Mouse (Mus musculus) brain, embryonic 14.5 days (tissue): ENCODE data around the gene Fbxl17. TPM values are rescaled to one million over a fixed set of nuclear protein-coding genes. Genes with fewer than 3 reads are reported as not detected.
A peak's percentile ranks its signal among the peaks of the same experiment; 100 is the strongest.

Source experiments
- DNase-seq: peaks from one replicate; pipeline ENCODE4 v3.0.0-alpha.2; 2011; ENCODE audit warnings: low read depth
- CTCF ChIP-seq: fragments of 200-500 bp; IDR thresholded peaks from 2 replicates; pipeline ENCODE4 v1.5.1; 2012; ENCODE audit warnings: inconsistent platforms, mild to moderate bottlenecking, moderate library complexity, borderline replicate concordance; ENCODE audit not compliant: insufficient read depth, insufficient read length; ENCODE audit errors: extremely low read depth
- POLR2A ChIP-seq: fragments of 200-500 bp; IDR thresholded peaks from 2 replicates; pipeline ENCODE4 v1.6.1; 2012; ENCODE audit warnings: mild to moderate bottlenecking, inconsistent platforms, borderline replicate concordance; ENCODE audit not compliant: poor library complexity, insufficient read depth, insufficient read length, severe bottlenecking; ENCODE audit errors: extremely low read depth
- polyA plus RNA-seq: library from polyadenylated mRNA; depleted of rRNA; stranded (reverse); fragments of >200 nt; gene quantifications from 2 replicates; pipeline ENCODE4 v1.2.3, GENCODE M21; 2012

Fbxl17 gene
- polyA plus RNA-seq, 1 experiment: 30.9 TPM

- TF ChIP-seq CTCF: no peak
- no peak for TF ChIP-seq POLR2A
- no peak for DNase-seq
Observed at GRCm38 (mm10) chr17:63344101-63344500, 155.7 kb downstream of the Fbxl17 start.

- DNase-seq: no peak
- TF ChIP-seq CTCF (no peak), POLR2A (no peak)
Observed at GRCm38 (mm10) chr17:63343076-63343475, 156.7 kb downstream of the Fbxl17 start.

GRCm38 (mm10) chr17:63342440-63342839 is 157.4 kb downstream of the Fbxl17 start:
- TF ChIP-seq POLR2A (no peak), CTCF (no peak)

GRCm38 (mm10) chr17:63341203-63341602 is 158.6 kb downstream of the Fbxl17 start:
- DNase-seq: no peak
- TF ChIP-seq CTCF (no peak), POLR2A (no peak)

More at GRCm38 (mm10) chr17:63342440-63342839, 157.4 kb downstream of the Fbxl17 start:
- DNase-seq: no peak

GRCm38 (mm10) chr17:63328888-63329287 is 170.9 kb downstream of the Fbxl17 start:
- TF ChIP-seq POLR2A: no peak
- no peak for TF ChIP-seq CTCF
- no peak for DNase-seq

GRCm38 (mm10) chr17:63326227-63326626 is 173.6 kb downstream of the Fbxl17 start:
- peak; percentile 63 for DNase-seq
- TF ChIP-seq POLR2A (no peak), CTCF (no peak)

GRCm38 (mm10) chr17:63324672-63325071 is 175.1 kb downstream of the Fbxl17 start:
- DNase-seq: no peak
- TF ChIP-seq CTCF: no peak
- TF ChIP-seq POLR2A: no peak

GRCm38 (mm10) chr17:63324039-63324438 is 175.8 kb downstream of the Fbxl17 start:
- peak; percentile 70 for DNase-seq
- TF ChIP-seq POLR2A (no peak), CTCF (peak; percentile 83; the same call in 1 of the 2 replicates)

- TF ChIP-seq CTCF: no peak
- TF ChIP-seq POLR2A: no peak
- DNase-seq: no peak
Observed at GRCm38 (mm10) chr17:63322846-63323245, 177.0 kb downstream of the Fbxl17 start.

GRCm38 (mm10) chr17:63321290-63321689 is 178.5 kb downstream of the Fbxl17 start:
- TF ChIP-seq CTCF (no peak), POLR2A (no peak)
- no peak for DNase-seq

- TF ChIP-seq POLR2A (no peak), CTCF (no peak)
- DNase-seq: no peak
Observed at GRCm38 (mm10) chr17:63317518-63317917, 182.3 kb downstream of the Fbxl17 start.

GRCm38 (mm10) chr17:63315646-63316480 is 184.0 kb downstream of the Fbxl17 start:
- TF ChIP-seq CTCF (no peak), POLR2A (no peak)
- DNase-seq: no peak
